Mouse (Mus musculus): ENCODE results near the gene Slc44a1.

Slc44a1 gene

DNA sequence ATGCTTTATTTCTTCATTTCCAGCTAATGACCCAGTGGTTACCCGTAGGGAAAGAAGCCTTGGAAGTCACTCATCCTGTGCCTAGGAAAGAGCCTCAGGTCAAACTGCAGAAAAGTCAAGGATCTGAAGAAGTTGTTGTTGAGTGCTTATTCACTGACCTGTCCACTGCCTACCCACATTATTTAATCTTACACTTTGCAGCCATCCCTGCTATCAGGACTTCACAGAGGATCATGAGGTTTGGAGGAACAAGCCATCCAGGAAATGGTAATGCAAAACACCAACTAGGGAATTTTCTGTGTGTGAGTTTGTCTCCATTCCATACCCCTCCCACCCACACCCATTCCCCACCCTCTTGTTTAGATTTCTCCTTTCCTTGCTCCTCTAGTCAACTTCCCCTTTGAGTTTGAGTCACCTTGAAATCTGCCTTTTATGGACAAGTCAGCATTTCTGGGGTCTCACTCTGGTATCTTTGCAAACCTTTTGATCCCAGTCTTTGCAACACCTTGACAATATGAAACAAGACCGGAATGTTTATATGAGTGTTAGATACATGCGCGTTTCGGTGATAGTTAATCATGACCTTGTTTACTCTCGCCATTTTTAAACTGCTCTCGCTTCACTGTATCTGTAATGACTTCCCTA is 1.3 kb upstream of the Slc44a1 start:
- peaks cover 60% of the 10 kb centered on the region for H3K4me1 ChIP-seq (replicated peaks; ENCODE audit: low read depth, low read length)
- peak overlapping the region; percentile 93 for H3K4me3 ChIP-seq (replicated peaks; ENCODE audit: low read length)
- no peaks in the 10 kb centered on the region for H3K36me3 ChIP-seq (ENCODE audit: insufficient read depth, low read length)
- no peaks in the 10 kb centered on the region for H3K27me3 ChIP-seq (ENCODE audit: insufficient read depth, low read length)
- no peaks in the 10 kb centered on the region for H3K9me3 ChIP-seq (ENCODE audit: low read length)
- TF ChIP-seq POU5F1 (IDR thresholded peaks at IDR 0.05; ENCODE audit: borderline replicate concordance, low read length) (no peak), CTCF (conservative IDR thresholded peaks at IDR 0.05; ENCODE audit: low read length) (no peak), NANOG (IDR thresholded peaks at IDR 0.05; ENCODE audit: borderline replicate concordance, low read length) (no peak)

DNA sequence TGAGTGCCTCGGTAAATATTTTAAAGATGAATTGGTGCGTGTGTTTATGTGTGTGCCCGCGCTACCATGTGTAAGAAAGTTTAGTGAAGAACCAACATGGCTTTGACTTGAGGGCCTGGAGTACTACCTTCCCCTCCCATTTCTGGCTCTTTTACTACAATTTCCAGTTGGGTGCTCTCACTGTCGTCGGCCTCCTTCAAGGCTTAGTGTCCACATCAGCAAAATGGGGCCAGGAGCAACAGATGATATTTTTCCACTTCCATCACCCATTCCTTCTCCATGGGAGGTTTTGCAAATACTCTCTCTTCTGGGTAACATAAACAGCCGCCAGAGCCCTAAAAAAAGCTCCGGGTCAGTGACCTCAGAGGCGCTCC is 590 bp upstream of the Slc44a1 start:
- Histone ChIP-seq H3K9me3 (ENCODE audit: low read length) (no peaks in the 10 kb centered on the region), H3K27me3 (ENCODE audit: insufficient read depth, low read length) (no peaks in the 10 kb centered on the region), H3K36me3 (ENCODE audit: insufficient read depth, low read length) (no peaks in the 10 kb centered on the region), H3K4me1 (replicated peaks; ENCODE audit: low read depth, low read length) (peaks cover 67% of the 10 kb centered on the region), H3K4me3 (replicated peaks; ENCODE audit: low read length) (peak overlapping the region; percentile 93)
- TF ChIP-seq POU5F1 (IDR thresholded peaks at IDR 0.05; ENCODE audit: borderline replicate concordance, low read length) = no peak
- no peak for TF ChIP-seq NANOG (IDR thresholded peaks at IDR 0.05; ENCODE audit: borderline replicate concordance, low read length)

DNA sequence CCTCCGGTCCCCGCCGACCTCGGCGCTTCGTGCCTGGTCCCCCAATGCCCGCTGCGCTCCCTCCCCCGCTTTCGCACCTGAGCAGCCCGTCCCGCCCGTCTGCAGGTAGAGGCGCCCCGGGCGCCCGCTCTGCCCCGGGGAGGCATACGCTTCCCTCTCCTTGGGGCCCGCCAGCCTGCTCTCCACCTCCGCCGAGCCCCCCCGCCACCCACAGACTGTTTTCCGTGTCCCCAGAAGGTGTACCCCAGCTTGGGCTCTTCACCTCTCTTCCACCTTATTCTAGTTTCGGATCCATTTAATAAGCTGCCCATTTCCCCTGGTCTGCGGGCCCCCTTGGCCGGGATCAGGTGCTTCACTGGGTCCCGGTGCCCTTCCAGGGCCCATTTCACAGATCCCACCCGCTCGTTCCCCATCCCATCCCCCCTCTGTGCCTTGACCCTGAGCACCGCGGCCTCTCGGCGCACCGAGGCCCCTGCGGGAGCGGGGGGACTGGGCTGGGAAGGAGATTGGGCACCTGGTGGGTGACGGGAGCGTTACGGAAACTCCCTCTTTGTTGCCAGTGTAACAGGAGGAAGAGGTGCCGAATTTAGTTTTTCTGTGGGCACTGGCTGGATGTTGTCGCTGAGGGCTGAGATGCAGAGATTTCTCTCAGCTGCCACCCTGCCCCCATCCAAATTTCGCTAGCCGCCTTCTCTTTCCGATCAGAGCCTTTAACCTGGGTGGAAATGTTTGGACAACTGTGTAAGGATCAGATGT is 781 bp downstream of the Slc44a1 start:
- Histone ChIP-seq H3K27me3 (ENCODE audit: insufficient read depth, low read length) (no peaks in the 10 kb centered on the region), H3K4me1 (replicated peaks; ENCODE audit: low read depth, low read length) (peaks cover 77% of the 10 kb centered on the region), H3K36me3 (ENCODE audit: insufficient read depth, low read length) (no peaks in the 10 kb centered on the region), H3K9me3 (ENCODE audit: low read length) (no peaks in the 10 kb centered on the region), H3K4me3 (replicated peaks; ENCODE audit: low read length) (peak overlapping the region; percentile 93)
- TF ChIP-seq NANOG (IDR thresholded peaks at IDR 0.05; ENCODE audit: borderline replicate concordance, low read length) (no peak), CTCF (conservative IDR thresholded peaks at IDR 0.05; ENCODE audit: low read length) (no peak), POU5F1 (IDR thresholded peaks at IDR 0.05; ENCODE audit: borderline replicate concordance, low read length) (no peak)

DNA sequence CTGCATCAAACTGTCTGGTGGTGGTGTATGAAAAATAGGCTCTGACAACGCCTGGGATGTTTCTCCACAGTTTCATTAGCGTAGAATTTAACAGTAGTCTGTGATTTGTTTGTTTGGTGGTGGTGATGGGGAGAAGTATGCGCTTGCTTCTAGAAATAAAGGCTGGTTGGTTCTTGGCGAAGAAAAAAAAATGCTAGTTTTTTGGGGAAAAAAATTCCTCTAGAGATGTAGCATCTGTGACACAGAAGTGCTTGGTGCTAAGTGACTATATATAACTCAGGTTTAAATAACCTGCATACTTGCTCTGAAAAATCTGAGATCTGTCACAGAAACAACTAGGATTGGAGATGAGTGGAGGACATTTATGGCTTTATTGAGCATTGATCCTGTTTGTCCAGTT is 1.5 kb downstream of the Slc44a1 start:
- TF ChIP-seq CTCF (conservative IDR thresholded peaks at IDR 0.05; ENCODE audit: low read length) (no peak), NANOG (IDR thresholded peaks at IDR 0.05; ENCODE audit: borderline replicate concordance, low read length) (no peak), POU5F1 (IDR thresholded peaks at IDR 0.05; ENCODE audit: borderline replicate concordance, low read length) (no peak)
- Histone ChIP-seq H3K27me3 (ENCODE audit: insufficient read depth, low read length) (no peaks in the 10 kb centered on the region), H3K4me3 (replicated peaks; ENCODE audit: low read length) (peak overlapping the region; percentile 93), H3K4me1 (replicated peaks; ENCODE audit: low read depth, low read length) (peaks cover 76% of the 10 kb centered on the region), H3K36me3 (ENCODE audit: insufficient read depth, low read length) (no peaks in the 10 kb centered on the region), H3K9me3 (ENCODE audit: low read length) (no peaks in the 10 kb centered on the region)

DNA sequence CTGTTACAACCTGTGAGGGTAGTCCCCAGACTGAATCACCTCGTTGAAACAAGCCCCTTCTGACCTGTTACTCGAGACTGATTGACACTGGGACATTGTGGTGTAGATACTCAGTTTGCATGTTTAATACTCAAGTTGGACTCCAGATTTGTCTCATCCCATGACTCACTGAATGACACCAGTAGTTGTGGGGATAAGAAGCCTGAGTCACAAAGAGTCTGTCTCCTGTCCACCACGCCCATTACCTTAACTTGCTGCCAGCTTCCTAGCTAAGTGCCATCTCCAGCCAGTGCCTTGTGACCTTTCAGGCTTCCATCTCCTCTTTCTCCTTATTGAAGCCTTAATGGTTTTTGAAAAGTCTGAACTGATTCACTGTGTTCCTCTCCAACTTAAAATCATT is 6.0 kb downstream of the Slc44a1 start:
- no peaks in the 10 kb centered on the region for H3K9me3 ChIP-seq (ENCODE audit: low read length)
- no peak for TF ChIP-seq NANOG (IDR thresholded peaks at IDR 0.05; ENCODE audit: borderline replicate concordance, low read length)
- TF ChIP-seq CTCF (conservative IDR thresholded peaks at IDR 0.05; ENCODE audit: low read length) = no peak
- no peak for TF ChIP-seq POU5F1 (IDR thresholded peaks at IDR 0.05; ENCODE audit: borderline replicate concordance, low read length)
- H3K4me3 ChIP-seq (replicated peaks; ENCODE audit: low read length) = no peak overlapping the region
- 0 out of 2 replicates have a peak, but pooled peaks cover 3% of the 10 kb centered on the region for H3K36me3 ChIP-seq (ENCODE audit: insufficient read depth, low read length)
- H3K4me1 ChIP-seq (replicated peaks; ENCODE audit: low read depth, low read length) = peaks cover 83% of the 10 kb centered on the region
- no peaks in the 10 kb centered on the region for H3K27me3 ChIP-seq (ENCODE audit: insufficient read depth, low read length)

DNA sequence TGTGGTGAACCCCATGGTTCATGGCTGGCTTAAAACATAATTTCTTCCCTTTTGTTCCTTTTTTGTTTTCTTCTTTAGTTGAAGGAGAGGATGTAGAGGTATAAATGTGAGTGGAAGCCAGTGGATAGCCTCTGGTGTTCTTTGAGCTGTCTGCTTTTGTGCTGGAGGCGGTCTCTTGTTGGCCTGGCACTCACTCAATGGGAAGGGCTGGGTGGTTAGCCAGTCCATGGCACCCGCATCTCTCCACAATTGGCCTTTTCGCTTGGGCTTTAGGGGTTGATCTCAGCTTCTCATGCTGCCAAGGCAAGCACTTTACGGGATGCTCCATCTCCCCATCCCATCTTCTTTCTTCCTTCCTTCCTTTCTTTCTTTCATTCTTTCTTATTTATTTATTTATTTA is 7.6 kb downstream of the Slc44a1 start:
- TF ChIP-seq NANOG (IDR thresholded peaks at IDR 0.05; ENCODE audit: borderline replicate concordance, low read length) (no peak), POU5F1 (IDR thresholded peaks at IDR 0.05; ENCODE audit: borderline replicate concordance, low read length) (no peak)
- H3K9me3 ChIP-seq (ENCODE audit: low read length) = no peaks in the 10 kb centered on the region
- peaks cover 84% of the 10 kb centered on the region for H3K4me1 ChIP-seq (replicated peaks; ENCODE audit: low read depth, low read length)
- 0 out of 2 replicates have a peak, but pooled peaks cover 3% of the 10 kb centered on the region for H3K36me3 ChIP-seq (ENCODE audit: insufficient read depth, low read length)
- H3K4me3 ChIP-seq (replicated peaks; ENCODE audit: low read length) = no peak overlapping the region
- no peaks in the 10 kb centered on the region for H3K27me3 ChIP-seq (ENCODE audit: insufficient read depth, low read length)

DNA sequence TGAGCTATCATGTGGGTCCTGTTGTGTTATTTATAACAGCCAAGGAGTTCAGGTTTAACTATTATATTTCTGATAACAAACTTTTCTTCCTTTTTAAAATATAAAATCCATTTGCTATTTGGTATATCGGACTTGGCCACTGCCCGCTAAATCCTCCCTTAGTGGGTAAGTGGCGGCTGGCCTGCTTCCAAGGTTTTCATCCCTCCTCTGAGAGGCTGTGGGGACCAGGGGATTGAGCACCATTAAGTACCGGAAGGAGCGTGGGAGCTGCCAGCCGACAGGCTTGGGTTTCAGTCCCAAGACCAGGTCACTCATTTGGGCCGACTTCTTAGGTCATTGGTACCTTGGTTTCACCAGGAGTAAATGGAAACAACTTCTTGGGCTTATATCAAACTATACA is 10.5 kb downstream of the Slc44a1 start:
- H3K36me3 ChIP-seq (ENCODE audit: insufficient read depth, low read length) = 0 out of 2 replicates have a peak, but pooled peaks cover 3% of the 10 kb centered on the region
- no peak overlapping the region for H3K4me3 ChIP-seq (replicated peaks; ENCODE audit: low read length)
- H3K27me3 ChIP-seq (ENCODE audit: insufficient read depth, low read length) = no peaks in the 10 kb centered on the region
- TF ChIP-seq POU5F1 (IDR thresholded peaks at IDR 0.05; ENCODE audit: borderline replicate concordance, low read length) (no peak), CTCF (conservative IDR thresholded peaks at IDR 0.05; ENCODE audit: low read length) (no peak)
- no peaks in the 10 kb centered on the region for H3K9me3 ChIP-seq (ENCODE audit: low read length)
- H3K4me1 ChIP-seq (replicated peaks; ENCODE audit: low read depth, low read length) = peaks cover 79% of the 10 kb centered on the region

DNA sequence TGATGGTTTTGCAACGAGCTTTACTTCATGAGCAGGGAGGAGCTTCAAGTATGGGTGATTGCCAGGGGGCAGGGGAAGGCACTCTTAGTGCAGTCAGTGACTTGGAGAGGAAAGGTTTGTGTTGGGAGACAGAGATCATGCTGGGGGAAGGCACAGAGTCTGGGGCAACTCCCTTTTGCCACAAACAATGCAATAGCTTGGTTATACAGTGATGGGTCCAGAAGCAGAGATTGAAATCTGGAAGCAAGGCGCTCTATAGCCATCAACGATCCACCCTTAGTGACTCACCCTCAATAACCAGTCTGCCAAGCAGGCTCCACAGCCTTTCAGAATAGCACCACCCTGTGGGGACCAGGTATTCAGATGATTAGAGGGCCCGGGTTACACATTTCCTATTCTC is 11.7 kb downstream of the Slc44a1 start:
- 0 out of 2 replicates have a peak, but pooled peaks cover 6% of the 10 kb centered on the region for H3K36me3 ChIP-seq (ENCODE audit: insufficient read depth, low read length)
- H3K9me3 ChIP-seq (ENCODE audit: low read length) = no peaks in the 10 kb centered on the region
- H3K4me3 ChIP-seq (replicated peaks; ENCODE audit: low read length) = 0 out of 2 replicates have a peak overlapping the region, but pooled peaks have one; percentile 26
- no peaks in the 10 kb centered on the region for H3K27me3 ChIP-seq (ENCODE audit: insufficient read depth, low read length)
- no peak for TF ChIP-seq POU5F1 (IDR thresholded peaks at IDR 0.05; ENCODE audit: borderline replicate concordance, low read length)
- no peak for TF ChIP-seq CTCF (conservative IDR thresholded peaks at IDR 0.05; ENCODE audit: low read length)
- TF ChIP-seq NANOG (IDR thresholded peaks at IDR 0.05; ENCODE audit: borderline replicate concordance, low read length) = no peak
- H3K4me1 ChIP-seq (replicated peaks; ENCODE audit: low read depth, low read length) = peaks cover 73% of the 10 kb centered on the region

All from E14TG2a.4 (cell line).